Mouse (Mus musculus) liver, embryonic 12.5 days (tissue): ENCODE results near the gene Trim54. TPM values are rescaled to one million over a fixed set of nuclear protein-coding genes. Genes with fewer than 3 reads are reported as not detected.
A peak's percentile ranks its signal among the peaks of the same experiment; 100 is the strongest.

ENCODE experiments used
- ATAC-seq: fragments of 200-750 bp; cut with Nextera tagmentation; 2 replicates; pipeline ENCODE4 v1.8.0; 2017; ENCODE audit warnings: moderate number of reproducible peaks, mild to moderate bottlenecking, moderate library complexity
- H3K27ac ChIP-seq: fragments of 300-500 bp; sonication (generic); 2 replicates; pipeline ENCODE4 v1.5.1; 2016; ENCODE audit warnings: mild to moderate bottlenecking
- H3K27me3 ChIP-seq: fragments of 300-500 bp; sonication (generic); replicated peaks from 2 replicates; pipeline ENCODE4 v1.6.1; 2016; ENCODE audit warnings: mild to moderate bottlenecking, moderate library complexity
- H3K36me3 ChIP-seq: fragments of 300-500 bp; sonication (generic); 2 replicates; pipeline ENCODE4 v1.6.1; 2016; ENCODE audit warnings: mild to moderate bottlenecking, moderate library complexity
- H3K4me1 ChIP-seq: fragments of 300-500 bp; sonication (generic); 2 replicates; pipeline ENCODE4 v1.6.1; 2016
- H3K4me2 ChIP-seq: fragments of 300-500 bp; sonication (generic); 2 replicates; pipeline ENCODE4 v1.6.1; 2016; ENCODE audit warnings: mild to moderate bottlenecking, moderate library complexity
- H3K4me3 ChIP-seq: fragments of 300-500 bp; sonication (generic); 2 replicates; pipeline ENCODE4 v1.5.1; 2016; ENCODE audit warnings: mild to moderate bottlenecking, moderate library complexity
- H3K9ac ChIP-seq: fragments of 300-500 bp; sonication (generic); 2 replicates; pipeline ENCODE4 v1.6.1; 2016; ENCODE audit warnings: mild to moderate bottlenecking, moderate library complexity
- H3K9me3 ChIP-seq: fragments of 300-500 bp; sonication (generic); replicated peaks from 2 replicates; pipeline ENCODE4 v1.6.1; 2016; ENCODE audit warnings: mild to moderate bottlenecking, moderate library complexity
- WGBS: fragments of 180-500 bp; shearing (Covaris S2); methylation state at CpG from one replicate; pipeline ENCODE4 v1.1.7; 2016; ENCODE audit not compliant: insufficient replicate concordance; 5-methylcytosine and 5-hydroxymethylcytosine counted together
- polyA plus RNA-seq: library from polyadenylated mRNA; unstranded; fragments of >200 nt; fragmentation: Nextera tagmentation; extraction: Ambion mirVana; gene quantifications from 2 replicates; pipeline ENCODE4 v1.2.1, GENCODE M21; 2016

Gene Trim54
- polyA plus RNA-seq, 1 experiment from 2014 or later = not detected

GRCm38 (mm10) chr5:31154152-31154553, 37.6 kb downstream of the Trim54 start, which contains the start of gene Mpv17:
TSS of gene Mpv17 (minus strand) at chr5:31154251.
- peaks cover 46% of the 10 kb centered on the region for H3K36me3 ChIP-seq
- peak; percentile 91 for ATAC-seq
- 2% methylated on average over 19 of the region's 19 CpGs for WGBS
- H3K4me1 ChIP-seq = peaks cover 19% of the 10 kb centered on the region
- H3K9ac ChIP-seq = peak within 1 kb of the TSS; percentile 74
- H3K27me3 ChIP-seq = no peaks in the 10 kb centered on the region
- H3K4me2 ChIP-seq = peak within 1 kb of the TSS; percentile 84
- peak within 1 kb of the TSS; percentile 72 for H3K4me3 ChIP-seq
- H3K9me3 ChIP-seq = no peaks in the 10 kb centered on the region
- peak within 1 kb of the TSS; percentile 69 for H3K27ac ChIP-seq

DNA sequence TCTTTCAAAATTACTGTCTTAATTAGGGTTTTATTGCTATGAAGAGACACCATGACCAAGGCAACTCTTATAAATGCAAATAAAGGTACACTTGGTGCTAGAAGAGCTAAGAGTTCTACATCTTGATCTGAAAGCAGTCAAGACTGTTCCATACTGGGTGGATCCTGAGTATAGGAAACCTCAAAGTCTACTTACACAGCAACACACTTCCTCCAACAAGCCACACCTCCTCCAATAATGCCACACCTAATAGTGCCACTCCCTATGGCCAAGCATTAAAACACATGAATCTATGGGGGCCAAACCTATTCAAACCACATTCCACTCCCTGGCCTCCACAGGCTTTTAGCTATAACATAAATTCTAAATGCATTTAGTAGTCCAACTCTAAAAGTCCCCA, 46.0 kb downstream of the Trim54 start:
- H3K4me1 ChIP-seq = peaks cover 36% of the 10 kb centered on the region
- ATAC-seq = peak; percentile 65; the same call in 1 of the 2 replicates
- no peak overlapping the region for H3K27ac ChIP-seq
- H3K4me3 ChIP-seq = no peak overlapping the region
- H3K9me3 ChIP-seq = no peaks in the 10 kb centered on the region
- no peak overlapping the region for H3K4me2 ChIP-seq
- peaks cover 98% of the 10 kb centered on the region for H3K36me3 ChIP-seq
- no peak overlapping the region for H3K9ac ChIP-seq
- no peaks in the 10 kb centered on the region for H3K27me3 ChIP-seq

DNA sequence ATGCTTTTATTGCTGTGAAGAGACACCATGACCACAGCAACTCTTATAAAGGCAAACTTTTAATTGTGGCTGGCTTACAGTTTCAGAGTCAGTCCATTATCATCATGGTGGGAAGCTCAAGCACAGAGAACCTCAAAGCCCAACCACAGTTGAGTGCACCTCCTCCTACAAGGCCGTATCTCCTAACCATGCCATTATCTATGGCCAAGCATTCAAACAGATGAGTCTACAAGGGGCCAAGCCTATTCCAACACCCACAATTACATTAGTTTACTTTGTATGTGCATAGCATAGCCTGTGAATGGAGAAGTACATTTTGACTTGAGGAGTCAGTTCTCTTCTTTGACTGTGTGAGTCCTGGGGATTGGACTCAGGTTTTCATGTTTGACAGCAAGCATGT, 48.4 kb downstream of the Trim54 start:
- Histone ChIP-seq H3K4me2 (peak overlapping the region; percentile 19), H3K4me3 (no peak overlapping the region), H3K4me1 (peaks cover 36% of the 10 kb centered on the region), H3K27me3 (no peaks in the 10 kb centered on the region), H3K36me3 (peaks cover 98% of the 10 kb centered on the region), H3K9me3 (no peaks in the 10 kb centered on the region), H3K27ac (peak overlapping the region; percentile 50; the same call in 1 of the 2 replicates), H3K9ac (no peak overlapping the region; the same call in 1 of the 2 replicates)
- peak; percentile 81 for ATAC-seq
- WGBS = 38% methylated on average over 1 of the region's 1 CpGs

DNA sequence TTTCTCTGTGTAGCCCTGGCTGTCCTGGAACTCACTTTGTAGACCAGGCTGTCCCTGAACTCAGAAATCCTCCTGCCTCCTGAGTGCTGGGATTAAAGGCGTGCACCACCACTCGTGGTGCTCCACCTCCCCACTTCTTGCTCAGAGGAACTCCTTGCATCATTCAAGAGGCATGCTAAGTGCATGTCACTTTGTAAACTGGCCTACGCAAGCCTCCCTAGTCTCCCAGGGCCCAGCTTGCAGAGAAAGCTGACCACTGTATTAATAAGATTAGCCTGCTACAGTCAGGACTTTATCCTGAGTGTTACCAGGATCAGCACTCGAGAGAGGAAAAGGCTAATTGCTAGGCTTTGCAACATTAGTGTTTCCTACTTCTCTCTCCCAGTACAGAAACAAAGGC, 52.1 kb downstream of the Trim54 start:
- ATAC-seq = no peak
- 90% methylated on average over 4 of the region's 4 CpGs for WGBS
- peaks cover 98% of the 10 kb centered on the region for H3K36me3 ChIP-seq

GRCm38 (mm10) chr5:31179301-31179765, 62.8 kb downstream of the Trim54 start:
- Histone ChIP-seq H3K4me3 (peak overlapping the region; percentile 83), H3K9me3 (no peaks in the 10 kb centered on the region), H3K36me3 (peaks cover 32% of the 10 kb centered on the region), H3K4me1 (peaks cover 64% of the 10 kb centered on the region), H3K27me3 (no peaks in the 10 kb centered on the region), H3K4me2 (peak overlapping the region; percentile 80), H3K27ac (peak overlapping the region; percentile 97), H3K9ac (peak overlapping the region; percentile 85)
- 1% methylated on average over 25 of the region's 25 CpGs for WGBS
- ATAC-seq = peak; percentile 46

More for the DNA sequence above, 52.1 kb downstream of the Trim54 start:
- no peak overlapping the region for H3K4me2 ChIP-seq
- no peaks in the 10 kb centered on the region for H3K27me3 ChIP-seq
- H3K4me1 ChIP-seq = peaks cover 21% of the 10 kb centered on the region
- H3K27ac ChIP-seq = no peak overlapping the region
- H3K9me3 ChIP-seq = no peaks in the 10 kb centered on the region
- H3K9ac ChIP-seq = no peak overlapping the region
- no peak overlapping the region for H3K4me3 ChIP-seq

GRCm38 (mm10) chr5:31179766-31180630, 63.5 kb downstream of the Trim54 start, which contains the start of the genes Gm29609 and Gtf3c2:
TSS of gene Gm29609 (minus strand) at chr5:31179911.
TSS of gene Gtf3c2 (minus strand) at chr5:31180144.
- Histone ChIP-seq H3K36me3 (peaks cover 25% of the 10 kb centered on the region), H3K4me1 (peaks cover 70% of the 10 kb centered on the region), H3K9ac (peak within 1 kb of the TSS; percentile 85), H3K4me2 (peak within 1 kb of the TSS; percentile 80), H3K9me3 (no peaks in the 10 kb centered on the region), H3K27ac (peak within 1 kb of the TSS; percentile 97), H3K27me3 (no peaks in the 10 kb centered on the region), H3K4me3 (peak within 1 kb of the TSS; percentile 83)
- ATAC-seq = peak; percentile 89
- WGBS = 1% methylated on average over 59 of the region's 59 CpGs

DNA sequence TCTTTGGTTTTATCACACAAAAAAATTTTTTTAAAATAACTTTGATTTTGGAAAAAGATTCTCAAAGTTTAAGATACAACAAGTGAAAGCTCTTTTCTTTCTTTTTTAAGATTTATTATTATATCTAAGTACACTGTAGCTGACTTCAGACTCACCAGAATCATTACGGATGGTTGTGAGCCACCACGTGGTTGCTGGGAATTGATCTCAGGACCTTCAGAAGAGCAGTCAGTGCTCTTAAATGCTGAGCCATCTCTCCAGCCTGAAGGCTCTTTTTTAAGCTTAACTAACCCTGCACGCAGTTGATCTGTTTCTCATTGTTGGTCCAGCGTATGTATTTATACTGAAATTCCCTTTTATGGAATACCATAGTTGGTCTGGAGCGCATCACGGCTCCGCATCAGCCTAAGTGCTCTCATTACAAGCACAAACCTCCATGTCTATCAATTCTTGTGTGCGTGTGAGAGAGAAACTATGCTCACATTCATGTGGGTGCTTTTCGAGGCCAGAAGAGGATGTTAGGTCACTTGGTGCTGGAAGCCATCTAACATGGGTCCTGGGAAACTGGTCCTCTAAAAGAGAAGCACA, 64.8 kb downstream of the Trim54 start:
- peak overlapping the region; percentile 80 for H3K4me2 ChIP-seq
- H3K9me3 ChIP-seq = no peaks in the 10 kb centered on the region
- H3K27ac ChIP-seq = 0 out of 2 replicates have a peak overlapping the region, but pooled peaks have one; percentile 32
- 89% methylated on average over 9 of the region's 9 CpGs for WGBS
- ATAC-seq = no peak
- peaks cover 18% of the 10 kb centered on the region for H3K36me3 ChIP-seq
- peaks cover 75% of the 10 kb centered on the region for H3K4me1 ChIP-seq
- no peak overlapping the region for H3K9ac ChIP-seq
- H3K4me3 ChIP-seq = 0 out of 2 replicates have a peak overlapping the region, but pooled peaks have one; percentile 83
- no peaks in the 10 kb centered on the region for H3K27me3 ChIP-seq

DNA sequence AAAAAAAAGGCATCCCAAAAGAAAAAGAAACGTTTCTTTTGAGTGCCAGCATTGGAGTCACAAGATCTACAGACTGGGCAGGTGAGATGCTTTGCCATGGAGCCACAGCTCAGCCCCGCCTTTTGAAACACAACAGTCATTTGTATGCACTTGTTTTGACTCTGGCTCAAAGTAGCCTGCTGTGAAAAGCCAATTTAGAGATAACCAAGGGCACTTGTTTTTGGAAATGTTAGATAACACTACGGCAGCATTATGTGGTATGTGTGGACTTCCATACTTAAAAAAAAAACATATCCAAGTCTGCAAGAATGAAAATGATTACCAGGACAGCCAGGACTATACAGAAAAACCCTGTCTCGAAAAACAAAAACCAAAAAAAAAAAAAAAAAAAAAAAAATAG, 67.2 kb downstream of the Trim54 start:
- Histone ChIP-seq H3K4me1 (peaks cover 52% of the 10 kb centered on the region), H3K36me3 (peaks cover 23% of the 10 kb centered on the region), H3K27me3 (no peaks in the 10 kb centered on the region), H3K4me2 (peak overlapping the region; percentile 37), H3K9me3 (no peaks in the 10 kb centered on the region), H3K4me3 (no peak overlapping the region), H3K27ac (peak overlapping the region; percentile 83), H3K9ac (0 out of 2 replicates have a peak overlapping the region, but pooled peaks have one; percentile 19)
- peak; percentile 58 for ATAC-seq
- WGBS = 16% methylated on average over 4 of the region's 4 CpGs

Other genes with a start within 250 kb of the Trim54 start
- 55.5 and 56.2 TPM in 2 replicates for gene Tmem214, start 248.7 kb upstream of the Trim54 start, polyA plus RNA-seq
- 7.0 and 7.2 TPM in 2 replicates for gene Agbl5, start 228.0 kb upstream of the Trim54 start, polyA plus RNA-seq
- gene Ost4, start 208.9 kb upstream of the Trim54 start, polyA plus RNA-seq = 374 and 383 TPM in 2 replicates
- 70.0 and 73.6 TPM in 2 replicates for gene Emilin1, start 203.3 kb upstream of the Trim54 start, polyA plus RNA-seq
- gene Khk, start 195.3 kb upstream of the Trim54 start, polyA plus RNA-seq = 33.6 and 36.3 TPM in 2 replicates
- gene Cgref1, start 171.1 kb upstream of the Trim54 start, polyA plus RNA-seq = 4.2 and 5.1 TPM in 2 replicates
- 110 and 111 TPM in 2 replicates for gene Preb, start 156.4 kb upstream of the Trim54 start, polyA plus RNA-seq
- gene Tcf23, start 148.1 kb upstream of the Trim54 start, polyA plus RNA-seq = 0.06 and 0.08 TPM in 2 replicates
- 47.4 and 54.5 TPM in 2 replicates for gene Atraid, start 68.4 kb upstream of the Trim54 start, polyA plus RNA-seq
- 6.9 and 7.0 TPM in 2 replicates for gene Slc5a6, start 67.8 kb upstream of the Trim54 start, polyA plus RNA-seq
- gene Cad, start 61.9 kb upstream of the Trim54 start, polyA plus RNA-seq = 43.6 and 44.5 TPM in 2 replicates
- not detected in 2 replicates for gene Dnajc5g, start 10.4 kb upstream of the Trim54 start, polyA plus RNA-seq
- 0.26 and 0.48 TPM in 2 replicates for gene Slc30a3, start 8.5 kb upstream of the Trim54 start, polyA plus RNA-seq
- gene Ucn, start 22.1 kb downstream of the Trim54 start, polyA plus RNA-seq = not detected in 2 replicates
- 25.8 and 27.0 TPM in 2 replicates for gene Mpv17, start 37.5 kb downstream of the Trim54 start, polyA plus RNA-seq
- 0.90 and 1.3 TPM in 2 replicates for gene Gm29609, start 63.2 kb downstream of the Trim54 start, polyA plus RNA-seq
- 51.5 and 53.1 TPM in 2 replicates for gene Gtf3c2, start 63.4 kb downstream of the Trim54 start, polyA plus RNA-seq
- 58.2 and 62.3 TPM in 2 replicates for gene Snx17, start 76.5 kb downstream of the Trim54 start, polyA plus RNA-seq
- gene Eif2b4, start 76.7 kb downstream of the Trim54 start, polyA plus RNA-seq = 67.2 and 73.1 TPM in 2 replicates
- gene Zfp513, start 85.6 kb downstream of the Trim54 start, polyA plus RNA-seq = 4.5 and 7.2 TPM in 2 replicates
- gene Ppm1g, start 104.0 kb downstream of the Trim54 start, polyA plus RNA-seq = 195 and 204 TPM in 2 replicates
- gene Nrbp1, start 124.2 kb downstream of the Trim54 start, polyA plus RNA-seq = 60.1 and 64.8 TPM in 2 replicates
- gene Gm9970, start 124.5 kb downstream of the Trim54 start, polyA plus RNA-seq = not detected in 2 replicates
- 4.6 and 6.1 TPM in 2 replicates for gene Krtcap3, start 135.0 kb downstream of the Trim54 start, polyA plus RNA-seq
- gene Ift172, start 174.4 kb downstream of the Trim54 start, polyA plus RNA-seq = 8.7 and 10.3 TPM in 2 replicates
- 13.9 and 15.7 TPM in 2 replicates for gene Fndc4, start 179.4 kb downstream of the Trim54 start, polyA plus RNA-seq
- gene Gckr, start 180.7 kb downstream of the Trim54 start, polyA plus RNA-seq = 10.3 and 11.2 TPM in 2 replicates